Mouse (Mus musculus) cerebral cortex, adult 2 months (tissue): ENCODE results near the gene C2cd2.

Source experiments
- WGBS: fragments of 180-500 bp; shearing (Covaris S2); methylation state at CpG from one replicate; pipeline ENCODE4 v1.1.7; 2018; 5-methylcytosine and 5-hydroxymethylcytosine counted together

C2cd2 gene

DNA sequence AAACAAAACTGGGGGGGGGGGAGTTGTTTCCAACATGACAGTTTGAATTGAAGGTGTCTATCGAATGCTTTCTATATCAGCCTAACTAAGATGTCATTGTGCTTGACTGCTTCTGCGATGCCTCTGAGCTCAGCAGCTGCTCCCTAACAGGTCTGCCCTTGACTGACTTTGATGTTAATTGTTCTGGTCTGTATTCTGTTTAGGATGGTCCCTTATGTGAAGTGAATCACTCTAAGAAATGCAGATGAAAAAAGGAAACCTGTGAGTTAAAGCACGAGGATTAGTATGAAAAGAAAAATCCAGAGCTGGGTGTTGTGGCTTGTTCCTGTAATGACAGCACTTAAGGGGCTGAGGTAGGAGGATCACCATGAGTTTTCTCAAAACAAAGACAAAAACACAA is 26.6 kb downstream of the C2cd2 start:
- 90% methylated on average over 3 of the region's 3 CpGs for WGBS

DNA sequence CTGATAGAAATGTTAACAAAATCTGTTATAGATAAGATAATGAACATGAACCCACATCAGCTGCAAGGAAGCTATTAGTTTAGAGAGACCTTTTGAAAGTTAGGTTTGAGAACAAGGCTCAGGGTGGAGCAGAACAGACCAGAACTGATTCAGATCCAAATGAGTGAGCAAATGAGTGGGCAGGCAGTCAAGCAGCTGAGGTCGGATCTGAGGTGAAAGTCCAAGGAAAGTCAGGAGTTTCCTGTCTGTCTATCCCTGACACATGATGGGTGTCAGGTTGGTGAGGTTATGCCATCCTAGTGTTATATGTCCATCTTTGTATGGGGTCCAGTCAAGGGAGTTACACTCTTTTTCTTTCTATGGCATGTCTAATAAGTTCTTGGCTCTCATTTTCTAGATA is 32.9 kb downstream of the C2cd2 start:
- WGBS: 59% methylated on average over 1 of the region's 1 CpGs

DNA sequence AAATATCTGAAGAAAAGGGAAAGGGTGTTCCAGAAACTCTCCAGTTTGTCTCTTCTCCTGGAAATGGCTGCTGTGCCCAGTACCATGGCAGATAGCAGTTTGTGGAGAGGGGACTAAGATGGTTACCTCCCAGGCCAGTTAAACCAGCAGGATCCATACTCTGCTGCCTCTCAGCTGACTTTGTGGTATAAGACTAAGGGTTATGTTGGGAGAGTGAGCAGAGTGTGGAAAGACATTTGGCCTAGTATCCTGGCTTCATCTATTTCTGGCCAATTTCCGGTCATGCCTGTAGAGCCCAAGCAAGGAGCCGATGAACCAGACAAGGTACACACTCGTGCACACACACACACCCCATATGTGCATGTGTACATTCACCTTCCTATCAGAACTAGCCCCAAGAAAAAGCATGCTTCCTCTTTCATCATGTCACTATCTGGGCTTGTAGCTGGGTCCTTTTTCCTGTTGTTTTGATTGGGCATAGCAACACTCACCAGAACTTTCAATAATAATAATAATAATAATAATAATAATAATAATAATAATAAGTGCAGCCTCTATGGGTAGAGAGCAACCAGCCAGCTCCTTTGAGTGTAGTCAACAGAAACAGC is 35.0 kb downstream of the C2cd2 start:
- WGBS: 78% methylated on average over 3 of the region's 3 CpGs

DNA sequence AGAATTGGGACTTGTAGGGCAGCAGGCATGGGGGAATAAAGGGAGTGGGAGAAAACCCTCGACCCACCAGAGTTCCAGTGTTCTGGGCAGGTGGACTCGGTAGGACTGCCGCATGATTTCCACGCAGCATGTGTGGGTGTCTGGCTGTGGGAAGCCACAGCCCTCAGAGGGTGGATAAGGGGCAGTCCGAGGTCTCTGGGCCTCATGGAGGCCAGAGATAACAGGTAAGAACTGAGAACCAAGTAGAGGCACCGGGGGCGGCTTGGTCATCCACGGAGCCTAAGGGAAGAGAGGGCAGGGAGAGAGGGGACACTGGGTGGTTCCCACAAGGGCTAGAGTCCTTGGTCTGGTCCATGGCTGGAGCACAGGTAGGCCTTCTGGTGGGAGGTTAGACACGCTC is 36.0 kb downstream of the C2cd2 start:
- 89% methylated on average over 9 of the region's 9 CpGs for WGBS

DNA sequence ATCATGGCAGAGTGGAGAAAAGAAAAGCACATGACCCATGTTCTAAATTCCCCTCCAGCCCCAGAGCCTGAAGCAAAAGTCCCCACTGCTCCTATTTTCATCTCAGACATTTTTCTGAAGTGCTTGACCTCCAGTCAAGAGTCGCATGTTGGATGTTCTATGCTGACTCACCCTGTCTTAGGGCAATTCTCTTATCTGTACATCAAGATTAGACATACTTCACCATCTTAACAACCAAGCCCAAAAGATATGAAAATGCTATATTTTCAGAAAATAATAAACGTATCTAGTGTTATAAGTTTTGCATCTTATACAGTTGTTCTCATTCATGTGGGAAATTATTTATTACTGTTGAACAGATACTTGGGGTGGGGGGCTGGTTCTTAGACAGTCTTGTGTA is 36.6 kb downstream of the C2cd2 start:
- WGBS: 88% methylated on average over 2 of the region's 2 CpGs

DNA sequence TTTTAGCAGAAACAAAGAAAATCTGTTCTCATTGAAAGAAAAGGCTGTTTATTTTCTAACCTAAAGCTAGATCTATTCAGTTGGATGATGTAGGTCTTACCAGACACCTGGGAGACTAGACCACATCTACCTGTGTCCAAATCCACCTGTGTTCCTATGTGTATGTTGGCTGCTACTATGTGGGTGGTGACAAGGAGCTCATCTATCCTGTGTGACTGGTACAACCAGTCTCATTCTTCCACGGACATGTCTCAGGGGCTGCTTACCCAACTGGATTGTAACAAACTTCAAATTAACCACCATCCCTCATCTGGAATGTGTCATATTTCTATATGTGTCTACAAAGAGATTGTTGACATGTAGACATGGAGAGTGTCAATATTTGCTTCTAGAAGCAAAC is 38.7 kb downstream of the C2cd2 start:
- WGBS: 84% methylated on average over 1 of the region's 1 CpGs

DNA sequence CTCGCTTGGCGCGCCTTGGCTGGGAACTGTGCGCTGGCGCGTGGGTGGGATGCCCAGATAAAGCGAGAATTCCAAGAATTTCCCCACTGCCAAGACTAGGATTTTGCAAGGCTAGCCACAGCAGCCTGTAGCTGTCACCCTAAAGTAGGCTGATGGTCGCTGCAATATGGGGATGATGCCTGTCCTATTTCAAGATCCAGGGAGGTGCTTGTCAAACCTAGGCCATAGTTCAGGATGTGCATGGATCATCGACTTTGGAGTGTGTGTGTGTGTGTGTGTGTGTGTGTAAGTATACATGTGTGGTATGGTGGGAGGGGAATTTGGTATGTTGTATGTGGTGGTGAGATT is 39.6 kb downstream of the C2cd2 start:
- WGBS: under 1% methylated on average over 9 of the region's 9 CpGs

DNA sequence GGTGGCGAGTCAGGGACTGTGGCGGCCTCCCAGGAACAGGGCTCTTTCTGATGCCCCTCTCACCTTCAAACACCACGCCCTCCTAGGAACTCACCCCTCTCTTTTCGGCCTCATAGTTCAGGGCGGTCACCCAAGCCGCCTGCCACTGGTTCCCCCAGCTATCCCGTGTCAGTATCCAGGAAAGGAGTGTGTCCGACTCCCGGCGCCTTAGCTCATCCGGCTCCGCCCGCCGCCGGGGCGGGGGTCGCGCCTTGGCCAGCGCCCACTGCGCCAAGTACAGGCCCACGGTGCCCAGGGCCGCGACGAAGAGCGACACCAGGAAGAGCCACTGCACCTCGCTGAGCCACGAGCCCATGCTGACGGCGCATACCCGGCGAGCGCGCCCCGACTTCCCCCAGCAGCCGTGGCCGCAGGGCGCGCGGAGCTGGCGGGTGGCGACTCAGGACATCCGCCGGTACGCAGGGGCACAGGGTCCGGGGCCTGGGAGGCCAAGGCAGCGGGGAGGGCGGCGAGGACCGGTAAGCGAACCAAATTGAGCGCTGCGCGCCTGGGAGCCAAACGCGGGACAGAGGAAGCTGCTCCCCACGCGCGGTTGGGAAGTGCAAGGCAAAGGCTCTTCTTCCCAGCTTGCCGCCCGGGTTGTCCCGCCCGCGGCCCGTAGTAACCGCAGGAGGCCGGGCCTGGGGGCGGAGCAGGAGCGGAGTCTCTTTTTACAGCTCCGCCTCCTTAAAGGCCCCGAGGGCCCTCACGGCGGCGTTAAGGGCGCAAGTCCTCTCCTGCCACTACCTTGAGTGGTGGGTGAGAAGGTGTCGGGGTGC is 40.2 kb downstream of the C2cd2 start:
- WGBS: under 1% methylated on average over 74 of the region's 75 CpGs

DNA sequence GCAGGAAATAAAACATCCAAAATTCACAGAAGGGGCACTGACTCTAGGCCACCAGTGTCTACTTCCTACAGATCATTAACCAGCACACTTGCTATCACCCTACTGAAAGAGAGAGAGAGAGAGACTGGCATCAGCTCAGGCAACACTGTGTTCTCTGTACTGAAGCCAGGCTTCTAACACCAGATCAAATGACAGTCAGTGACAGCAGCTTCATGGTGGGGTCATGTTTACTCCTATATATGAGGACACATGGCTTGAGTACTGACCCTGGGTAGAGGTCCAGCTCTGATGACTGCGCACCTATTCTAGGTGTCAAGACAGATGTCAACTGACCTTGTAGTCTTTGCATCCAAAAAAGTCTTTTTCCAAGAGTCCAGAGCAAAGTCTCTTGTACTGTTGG is 41.8 kb downstream of the C2cd2 start:
- 93% methylated on average over 1 of the region's 1 CpGs for WGBS

DNA sequence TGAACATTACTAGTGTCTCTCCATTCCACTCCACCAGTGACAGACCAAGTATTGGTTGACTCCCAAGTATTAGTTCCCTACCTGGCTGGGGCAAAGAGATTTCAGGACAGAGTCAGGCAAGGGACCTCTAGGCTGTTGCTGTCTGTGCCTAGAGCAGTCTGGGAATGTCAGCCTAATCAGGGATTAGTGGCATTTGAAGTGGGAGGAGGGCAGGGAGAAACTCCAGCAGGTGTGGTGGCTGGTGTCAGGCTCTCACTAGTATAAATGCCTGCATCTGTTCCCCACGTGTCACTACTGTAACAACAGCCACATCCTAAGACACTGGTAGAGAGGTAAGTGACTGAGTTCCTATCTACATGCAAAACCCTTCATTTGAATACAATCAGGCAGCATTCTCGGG is 42.6 kb downstream of the C2cd2 start:
- WGBS: 55% methylated on average over 2 of the region's 2 CpGs

DNA sequence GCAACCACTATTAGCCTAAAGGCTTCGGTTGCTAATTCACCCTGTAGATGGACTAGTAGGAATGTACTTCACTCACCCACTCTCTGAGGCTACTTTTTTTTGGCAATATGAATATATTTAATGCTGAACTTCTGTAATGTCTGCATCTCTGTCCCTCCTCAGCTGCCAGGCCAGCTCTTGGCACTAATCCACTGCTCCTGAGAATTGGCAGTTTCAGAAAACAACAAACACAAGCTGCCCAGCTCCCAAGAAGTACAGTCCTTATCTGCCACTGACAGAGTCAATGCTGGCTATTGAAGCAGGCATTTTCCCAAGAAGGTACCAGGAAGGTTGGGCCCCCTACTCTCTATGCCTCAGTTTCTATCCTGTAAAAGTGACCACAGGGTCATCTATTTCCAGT is 53.0 kb downstream of the C2cd2 start:
- 91% methylated on average over 1 of the region's 1 CpGs for WGBS

DNA sequence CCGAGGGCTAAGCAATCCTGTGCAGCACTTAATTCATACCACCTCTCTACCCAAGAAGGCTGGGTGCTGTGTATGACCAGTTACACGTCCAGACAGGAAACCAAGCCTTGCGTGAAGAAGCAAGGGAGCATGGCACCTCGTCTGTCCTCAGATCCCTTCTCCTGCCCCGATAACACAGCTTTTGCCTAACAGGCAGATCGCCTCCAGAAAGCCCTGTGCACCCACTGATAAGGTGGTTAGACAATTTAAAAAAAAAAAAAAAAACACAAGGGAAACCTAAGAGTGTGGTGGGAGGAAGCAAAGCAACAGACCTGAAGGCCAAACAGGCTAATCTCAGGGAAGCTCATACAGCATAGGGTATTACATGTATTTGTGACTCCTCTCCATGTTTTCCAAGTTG is 54.9 kb downstream of the C2cd2 start:
- WGBS: 94% methylated on average over 6 of the region's 6 CpGs

DNA sequence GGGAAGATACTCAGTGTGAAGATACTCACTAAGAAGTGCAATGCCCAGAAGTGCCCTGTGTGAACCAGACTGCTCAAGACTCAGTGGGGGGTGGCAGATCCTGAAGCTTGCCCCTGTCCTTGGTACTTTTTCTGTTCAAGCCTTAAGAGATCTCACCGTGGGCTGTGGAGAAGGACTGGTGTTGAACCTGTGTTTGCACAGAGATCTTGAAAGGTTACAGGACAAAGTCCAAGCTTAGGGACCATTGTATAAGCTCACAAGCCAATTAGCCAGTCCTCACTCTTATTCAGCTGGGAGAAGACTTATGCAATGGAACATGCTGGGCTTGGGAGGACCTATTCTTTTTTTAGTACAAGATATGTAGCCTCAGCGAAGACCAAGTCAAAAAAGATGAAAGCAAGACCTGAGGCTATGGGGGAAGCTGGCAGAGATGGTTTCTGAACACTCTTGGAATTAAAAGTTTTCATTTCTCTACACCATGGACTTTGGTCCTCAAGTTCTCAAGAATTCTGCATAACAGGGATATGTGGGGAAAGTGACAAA is 56.9 kb downstream of the C2cd2 start:
- WGBS: 61% methylated on average over 2 of the region's 2 CpGs

DNA sequence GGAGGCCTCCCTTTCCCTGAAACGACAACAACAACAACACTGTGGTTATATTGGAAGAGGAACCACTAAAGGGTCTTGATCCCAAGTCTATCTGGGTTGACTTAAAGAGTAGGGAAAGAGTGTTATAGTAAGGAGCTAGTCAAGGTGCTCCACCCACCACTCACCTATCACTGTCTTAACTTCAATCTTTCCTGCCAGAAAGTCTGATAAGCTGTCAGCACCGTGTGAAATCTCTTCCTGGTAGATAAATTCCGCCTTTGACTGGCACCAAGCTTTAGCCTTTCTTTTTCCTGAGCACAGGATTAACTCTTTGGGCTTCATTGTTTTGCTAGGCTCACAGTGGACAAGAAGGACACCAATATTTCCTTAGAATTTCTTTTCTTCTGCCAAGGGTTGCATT is 58.4 kb downstream of the C2cd2 start:
- 79% methylated on average over 3 of the region's 3 CpGs for WGBS

DNA sequence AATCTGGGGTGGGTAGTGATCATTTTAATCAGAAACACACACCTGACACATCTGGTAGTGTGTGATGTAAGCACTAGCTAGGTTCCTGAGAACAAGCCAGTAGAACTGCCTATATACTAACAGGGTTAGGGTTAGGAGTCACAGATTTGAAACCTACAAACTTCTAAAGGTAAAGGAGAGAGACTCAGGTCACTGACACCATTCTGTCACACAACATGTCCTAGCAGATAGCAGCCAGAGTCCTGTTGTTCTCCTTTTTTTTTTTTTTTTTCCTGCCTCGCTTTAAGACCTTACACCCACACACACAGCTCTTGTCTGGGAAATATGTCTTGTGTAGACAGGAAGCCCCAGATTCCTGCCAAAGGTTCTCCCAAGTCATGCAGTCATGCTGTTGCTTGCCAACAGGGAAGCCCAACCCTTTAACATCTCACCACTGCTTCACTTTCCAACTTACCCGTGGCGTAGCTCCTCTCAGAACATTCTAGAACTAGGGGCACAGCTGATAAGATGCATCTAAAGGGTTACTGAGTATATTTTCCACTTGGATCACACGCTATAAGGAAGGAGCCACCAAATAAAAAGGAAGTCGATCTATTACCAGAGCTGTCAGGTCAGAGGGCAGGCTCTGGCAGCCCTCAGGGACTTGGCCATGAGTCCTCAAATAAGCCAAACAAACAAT is 64.9 kb downstream of the C2cd2 start:
- WGBS: 39% methylated on average over 5 of the region's 5 CpGs

DNA sequence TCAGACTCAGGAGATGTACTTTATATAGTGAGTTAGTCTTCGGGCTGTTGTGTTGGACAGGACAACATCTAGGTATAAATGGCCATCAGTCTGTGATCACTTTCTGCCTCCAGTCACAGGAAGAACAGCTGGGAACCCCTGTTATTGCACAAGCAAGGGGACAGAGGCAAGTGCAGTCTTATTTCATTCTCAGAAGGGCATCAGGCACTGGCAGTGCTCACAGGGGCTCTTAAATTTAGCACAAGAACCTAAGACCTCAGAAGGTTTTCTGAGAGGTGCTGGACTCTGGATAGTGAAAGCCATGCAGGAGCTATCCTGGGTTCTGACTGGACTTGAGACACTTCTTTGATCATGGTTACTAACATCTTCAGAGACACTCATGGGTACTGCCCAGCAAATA is 78.7 kb downstream of the C2cd2 start:
- WGBS: 91% methylated on average over 1 of the region's 1 CpGs

DNA sequence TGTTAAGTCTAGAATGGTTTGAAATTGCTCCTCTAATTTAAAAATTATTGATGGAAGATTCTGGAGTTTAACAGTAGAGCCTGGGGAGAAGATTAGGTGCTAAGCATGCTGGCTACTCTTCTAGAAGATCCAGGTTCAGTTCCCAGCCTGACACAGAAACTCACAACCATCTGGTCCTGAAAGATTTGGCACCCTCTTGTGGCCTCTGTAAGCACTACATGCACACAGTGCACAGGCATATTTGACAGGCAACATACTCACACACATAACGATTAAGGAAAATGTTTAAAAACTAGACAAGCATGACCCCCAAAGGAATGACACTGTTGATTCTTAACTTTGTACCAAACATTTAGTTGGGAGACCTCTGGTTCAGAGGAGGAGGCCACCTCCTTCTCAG is 83.3 kb downstream of the C2cd2 start:
- 90% methylated on average over 1 of the region's 1 CpGs for WGBS

DNA sequence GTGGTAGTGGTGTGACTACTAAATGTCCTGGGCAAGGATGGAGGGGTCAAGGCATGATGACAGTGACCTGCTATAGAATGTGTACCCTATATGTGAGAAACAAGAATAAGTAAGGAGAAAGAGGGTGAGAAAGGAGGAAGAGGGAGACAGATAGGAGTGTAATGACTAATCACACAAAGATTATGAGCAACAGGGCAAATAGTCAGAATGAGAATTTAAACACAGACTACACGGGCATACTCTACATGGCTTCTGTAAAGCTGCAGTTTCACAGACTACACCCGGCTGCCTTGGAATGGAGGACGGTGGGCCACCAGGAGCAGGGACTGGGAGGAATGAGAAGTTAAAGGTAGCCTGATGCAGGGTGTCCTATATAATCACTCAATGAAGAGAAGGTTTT is 84.9 kb downstream of the C2cd2 start:
- 98% methylated on average over 3 of the region's 3 CpGs for WGBS

DNA sequence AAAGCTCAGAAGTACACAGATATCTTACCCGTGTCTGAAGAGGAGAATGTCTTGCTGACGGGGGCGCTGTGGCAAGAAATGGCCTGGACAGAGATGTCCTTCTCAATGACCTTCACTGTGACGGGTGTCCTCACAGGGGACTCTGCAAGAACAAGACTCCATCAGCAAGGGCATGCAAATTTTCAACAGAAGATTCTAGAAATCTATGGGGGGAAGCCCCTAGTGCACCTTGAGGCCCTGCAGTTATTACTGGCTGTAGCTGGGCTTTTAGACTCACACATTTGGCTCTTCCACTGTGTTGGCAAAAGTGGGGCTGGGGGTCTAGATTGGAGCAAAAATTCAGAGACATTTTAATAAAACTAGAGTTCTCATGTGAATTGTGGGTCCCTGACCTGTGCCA is 87.3 kb downstream of the C2cd2 start:
- 94% methylated on average over 4 of the region's 4 CpGs for WGBS

DNA sequence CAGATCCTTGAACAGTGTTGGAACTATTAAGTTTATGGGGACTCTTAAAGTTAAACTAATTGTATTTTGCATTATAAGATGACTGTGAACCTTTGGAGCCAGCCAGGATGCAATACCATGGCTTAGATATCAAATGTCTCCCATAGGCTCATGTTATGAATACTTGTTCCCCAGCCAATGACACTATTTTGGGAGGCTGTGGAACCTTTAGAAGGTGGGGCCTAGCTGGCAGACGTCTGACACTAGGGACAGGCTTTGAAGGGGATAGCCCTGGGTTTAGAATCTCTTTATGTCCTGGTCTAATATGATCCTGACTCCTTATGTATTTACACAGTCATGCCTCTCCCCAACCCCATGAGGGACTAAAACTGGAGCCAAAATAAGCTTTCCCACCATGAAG is 88.0 kb downstream of the C2cd2 start:
- 68% methylated on average over 1 of the region's 1 CpGs for WGBS

DNA sequence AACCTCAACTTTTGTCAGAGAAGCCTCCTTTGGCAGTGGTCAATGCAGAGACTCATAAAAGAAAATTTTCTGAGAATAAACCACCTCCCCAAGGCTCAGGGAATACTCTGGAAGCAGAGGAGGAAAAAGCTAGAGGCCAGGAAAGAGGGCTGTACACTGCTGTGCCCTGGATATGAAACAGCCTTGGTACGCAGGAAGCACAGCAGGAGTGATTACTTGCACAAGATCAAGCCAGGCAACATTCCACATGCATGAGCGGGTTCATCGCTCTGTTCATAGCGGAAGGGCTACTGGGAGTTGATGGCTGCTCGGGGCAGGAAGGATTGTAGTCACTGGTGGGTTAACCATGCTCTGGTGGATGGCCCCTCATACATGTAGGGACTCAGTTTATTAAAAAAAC is 89.7 kb downstream of the C2cd2 start:
- WGBS: 75% methylated on average over 5 of the region's 5 CpGs

DNA sequence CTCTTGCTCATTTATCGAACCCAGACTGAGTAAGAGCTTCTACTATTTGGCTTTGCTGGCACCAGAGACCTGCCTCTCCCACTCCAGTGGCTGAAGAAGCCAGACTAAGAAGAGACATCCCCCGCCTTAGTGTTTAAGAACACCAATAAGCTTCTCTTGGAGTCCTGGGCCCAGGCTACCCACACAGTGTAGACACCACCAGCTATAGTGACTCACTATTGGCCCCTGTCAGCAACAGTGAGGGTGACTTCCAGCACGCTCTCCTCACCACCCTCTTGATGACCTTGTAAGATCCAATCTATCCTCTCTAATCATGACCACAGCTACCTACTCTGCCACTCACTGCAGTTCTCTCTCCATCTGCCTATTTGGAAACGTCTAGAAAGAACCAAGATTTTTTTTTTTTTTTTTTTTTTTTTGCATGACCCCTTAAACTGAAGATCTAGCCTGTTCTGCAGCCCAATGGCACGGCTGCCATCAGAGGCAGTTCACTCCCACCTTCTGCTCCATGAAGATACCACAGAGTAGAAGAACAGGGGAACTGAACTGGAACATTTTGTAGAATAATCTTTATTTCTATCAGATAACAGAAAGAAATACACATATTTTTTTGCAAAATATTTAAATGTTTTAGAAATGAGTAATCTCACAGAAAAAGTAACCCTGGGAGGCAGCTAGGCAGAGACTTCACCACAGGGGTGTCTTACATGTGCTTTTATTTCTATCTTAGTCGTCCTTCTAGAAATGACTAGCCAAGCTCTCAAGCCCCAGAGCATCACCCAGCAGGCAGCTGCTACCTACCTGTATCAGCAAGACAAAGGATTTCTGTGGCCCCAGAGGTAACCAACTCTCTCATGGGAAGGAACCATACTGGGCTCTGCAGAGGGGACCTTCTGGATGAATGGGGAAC is 93.0 kb downstream of the C2cd2 start:
- WGBS: 57% methylated on average over 6 of the region's 6 CpGs
